Mouse (Mus musculus) right cerebral cortex, postnatal 14 days (tissue): ENCODE measurements at regions not wholly inside any gene's neighbourhood (a gene's known extent, or its start where the extent isn't known, plus 50 kb on each side); places are given as distances from the start of the nearest gene placed in this dataset.
"Not testable (repeated sequence)": the region's sequence is repeated elsewhere in the genome, so short reads cannot be mapped to it uniquely, and the experiment has no call there.

Experiments used
- DNase-seq: peaks from one replicate; pipeline ENCODE4 v3.0.0; 2022

- DNase-seq = no peak
These were observed 93.9 kb upstream of the Jarid2 start for GRCm38 (mm10) chr13:44635221-44636007.

GRCm38 (mm10) chr13:44636008-44636335 is 93.3 kb upstream of the Jarid2 start:
- no peak for DNase-seq

GRCm38 (mm10) chr13:44642361-44642760 is 86.9 kb upstream of the Jarid2 start:
- DNase-seq = no peak

- DNase-seq = no peak
These were observed 79.2 kb upstream of the Jarid2 start for GRCm38 (mm10) chr13:44650052-44650451.

GRCm38 (mm10) chr13:44651259-44652238 is 77.7 kb upstream of the Jarid2 start:
- DNase-seq = no peak

GRCm38 (mm10) chr13:44657905-44658414 is 71.3 kb upstream of the Jarid2 start:
- peak; percentile 33 for DNase-seq

GRCm38 (mm10) chr13:44659861-44660260 is 69.4 kb upstream of the Jarid2 start:
- no peak for DNase-seq

- DNase-seq = no peak
These were observed 66.2 kb upstream of the Jarid2 start for GRCm38 (mm10) chr13:44663062-44663461.

GRCm38 (mm10) chr13:44663730-44664129 is 65.5 kb upstream of the Jarid2 start:
- DNase-seq = no peak

GRCm38 (mm10) chr13:44669761-44670160 is 59.5 kb upstream of the Jarid2 start:
- no peak for DNase-seq

GRCm38 (mm10) chr13:44673337-44673966 is 55.8 kb upstream of the Jarid2 start:
- DNase-seq = peak; percentile 25

- DNase-seq = no peak
These were observed 55.3 kb upstream of the Jarid2 start for GRCm38 (mm10) chr13:44673967-44674357.

- no peak for DNase-seq
These were observed 54.2 kb upstream of the Jarid2 start for GRCm38 (mm10) chr13:44674926-44675650.

- DNase-seq = no peak
These were observed 53.2 kb upstream of the Jarid2 start for GRCm38 (mm10) chr13:44676041-44676440.

GRCm38 (mm10) chr13:44678121-44678520 is 51.2 kb upstream of the Jarid2 start:
- no peak for DNase-seq

- DNase-seq = not testable (repeated sequence)
These were observed 49.8 kb upstream of the Jarid2 start for GRCm38 (mm10) chr13:44679457-44679856.
